Mouse (Mus musculus): Measurements from ENCODE around the gene Nfatc3. TPM values are rescaled to one million over a fixed set of nuclear protein-coding genes. Genes with fewer than 3 reads are reported as not detected.
"Not testable (repeated sequence)": the region's sequence is repeated elsewhere in the genome, so short reads cannot be mapped to it uniquely, and the experiment has no call there.

Nfatc3 gene
- 10 to 100 TPM; 52.0 to 52.7 TPM for total RNA-seq (2021)
- long read RNA-seq, experiment 1, partial matches to known transcripts: 1 of 2 reads
- long read RNA-seq, experiment 1, other reads (novel, unspliced or antisense): 1 of 2 reads
- long read RNA-seq, experiment 2, partial matches to known transcripts: 9 of 17 reads
- long read RNA-seq, experiment 2, other reads (novel, unspliced or antisense): 8 of 17 reads

- peak; percentile 85 to 89 for DNase-seq (ENCODE audit: low spot score in 2 of 2)
Measured at GRCm38 (mm10) chr8:106058731-106059612, at the start of gene Nfatc3. TSS of gene Nfatc3 (plus strand) at chr8:106058840.

- DNase-seq (ENCODE audit: low spot score in 2 of 2): peak; percentile 79 to 86
Measured at GRCm38 (mm10) chr8:106010748-106011642, 47.6 kb upstream of the Nfatc3 start.

- DNase-seq (ENCODE audit: low spot score in 2 of 2): no peak
Measured at GRCm38 (mm10) chr8:106011643-106011986, 47.0 kb upstream of the Nfatc3 start, which contains the start of gene Ddx28. TSS of gene Ddx28 (minus strand) at chr8:106011882.

GRCm38 (mm10) chr8:106012203-106012602, 46.4 kb upstream of the Nfatc3 start:
- DNase-seq (ENCODE audit: low spot score in 2 of 2): not testable (repeated sequence)

- DNase-seq (ENCODE audit: low spot score in 2 of 2): no peak
Measured at GRCm38 (mm10) chr8:106016284-106016683, 42.4 kb upstream of the Nfatc3 start.

- no peak for DNase-seq (ENCODE audit: low spot score in 2 of 2)
Measured at GRCm38 (mm10) chr8:106017130-106017529, 41.5 kb upstream of the Nfatc3 start.

- DNase-seq (ENCODE audit: low spot score in 2 of 2): no peak
Measured at GRCm38 (mm10) chr8:106018039-106018438, 40.6 kb upstream of the Nfatc3 start.

GRCm38 (mm10) chr8:106022483-106022882, 36.2 kb upstream of the Nfatc3 start:
- peak; percentile 22 to 62 for DNase-seq (ENCODE audit: low spot score in 2 of 2)

- DNase-seq (ENCODE audit: low spot score in 2 of 2): no peak
Measured at GRCm38 (mm10) chr8:106038721-106039120, 19.9 kb upstream of the Nfatc3 start.

GRCm38 (mm10) chr8:106039605-106040004, 19.0 kb upstream of the Nfatc3 start:
- DNase-seq (ENCODE audit: low spot score in 2 of 2): no peak

GRCm38 (mm10) chr8:106040218-106040617, 18.4 kb upstream of the Nfatc3 start:
- DNase-seq (ENCODE audit: low spot score in 2 of 2): no peak

- no peak for DNase-seq (ENCODE audit: low spot score in 2 of 2)
Measured at GRCm38 (mm10) chr8:106043055-106043454, 15.6 kb upstream of the Nfatc3 start.

GRCm38 (mm10) chr8:106044151-106044550, 14.5 kb upstream of the Nfatc3 start:
- DNase-seq (ENCODE audit: low spot score in 2 of 2): no peak

- DNase-seq (ENCODE audit: low spot score in 2 of 2): no peak
Measured at GRCm38 (mm10) chr8:106046872-106047559, 11.6 kb upstream of the Nfatc3 start.

- DNase-seq (ENCODE audit: low spot score in 2 of 2): no peak
Measured at GRCm38 (mm10) chr8:106047854-106048630, 10.6 kb upstream of the Nfatc3 start.

- no peak for DNase-seq (ENCODE audit: low spot score in 2 of 2)
Measured at GRCm38 (mm10) chr8:106049840-106050239, 8.8 kb upstream of the Nfatc3 start.

GRCm38 (mm10) chr8:106051068-106051467, 7.6 kb upstream of the Nfatc3 start:
- no peak for DNase-seq (ENCODE audit: low spot score in 2 of 2)

- no peak for DNase-seq (ENCODE audit: low spot score in 2 of 2)
Measured at GRCm38 (mm10) chr8:106052510-106053089, 6.0 kb upstream of the Nfatc3 start.

GRCm38 (mm10) chr8:106054190-106054811, 4.3 kb upstream of the Nfatc3 start:
- no peak for DNase-seq (ENCODE audit: low spot score in 2 of 2)

All from adrenal gland, postnatal 4 days (tissue).